Mouse (Mus musculus): Measurements from ENCODE around the gene Olfr771. TPM values are rescaled to one million over a fixed set of nuclear protein-coding genes. Genes with fewer than 3 reads are reported as not detected.
"Not testable (repeated sequence)": the region's sequence is repeated elsewhere in the genome, so short reads cannot be mapped to it uniquely, and the experiment has no call there.

The Olfr771 gene
- total RNA-seq (2012; rRNA removed) = not detected in 2 replicates
- not detected in 2 replicates for total RNA-seq (2014; rRNA removed)
- not detected in 2 replicates for polyA plus RNA-seq (2012; ENCODE audit: insufficient read length, low read depth)

GRCm38 (mm10) chr10:129164651-129165050 is at the start of gene Olfr771:
Gene Olfr771 (minus strand): TSS chr10:129164751.
- Histone ChIP-seq H3K4me1 (ENCODE audit: control insufficient read depth in 1 of 2, insufficient read depth in 2 of 2) (no peaks in the 10 kb centered on the region), H3K9ac (ENCODE audit: insufficient read depth, low read depth) (no peak within 1 kb of the TSS), H3K4me3 (replicated peaks in 1 of 3; ENCODE audit: low read depth in 2 of 3, low read length in 2 of 3, poor library complexity in 1 of 3) (no peak within 1 kb of the TSS), H3K27ac (ENCODE audit: insufficient read depth, low read depth) (no peak within 1 kb of the TSS), H3K9me3 (replicated peaks; ENCODE audit: low read length) (no peaks in the 10 kb centered on the region), H3K4me2 (ENCODE audit: insufficient read depth, low read depth, poor library complexity, severe bottlenecking) (no peak within 1 kb of the TSS), H3K27me3 (replicated peaks) (no peaks in the 10 kb centered on the region), H3K79me2 (replicated peaks; ENCODE audit: control insufficient read depth, extremely low read depth, insufficient read depth, poor library complexity, severe bottlenecking) (no peaks in the 10 kb centered on the region), H3K36me3 (replicated peaks in 1 of 2; ENCODE audit: control insufficient read depth in 1 of 2, insufficient read depth in 1 of 2, low read length in 1 of 2) (no peaks in the 10 kb centered on the region)
- in situ Hi-C loops (cut with MboI; ENCODE audit: low pct_ligation_motif_present, low pct_unique_long_range_greater_than_20kb, low sequenced_read_pairs) = no loop called here
- dilution Hi-C loops (cut with MboI; ENCODE audit: extremely low pct_ligation_motif_present, extremely low pct_unique_long_range_greater_than_20kb, low sequenced_read_pairs) = no loop called here
- TF ChIP-seq MAX (IDR thresholded peaks at IDR 0.05; ENCODE audit: low read length) = no peak
- TF ChIP-seq UBTF (IDR thresholded peaks at IDR 0.05; ENCODE audit: low read depth, low read length) = no peak
- no peak for DNase-seq (ENCODE audit: extremely low read depth)

GRCm38 (mm10) chr10:129187319-129187718 is 22.8 kb upstream of the Olfr771 start, which contains the start of gene Olfr773:
Gene Olfr773 (minus strand): TSS chr10:129187419.
- dilution Hi-C loops (cut with MboI; ENCODE audit: extremely low pct_ligation_motif_present, extremely low pct_unique_long_range_greater_than_20kb, low sequenced_read_pairs) = not testable (repeated sequence)

GRCm38 (mm10) chr10:129177821-129178220 is 13.3 kb upstream of the Olfr771 start, which contains the start of gene Olfr772:
Gene Olfr772 (minus strand): TSS chr10:129177921.
- H3K9ac ChIP-seq (ENCODE audit: insufficient read depth, low read depth); H3K4me1 ChIP-seq (ENCODE audit: control insufficient read depth in 1 of 2, insufficient read depth in 2 of 2); in situ Hi-C loops (cut with MboI; ENCODE audit: low pct_ligation_motif_present, low pct_unique_long_range_greater_than_20kb, low sequenced_read_pairs); H3K27me3 ChIP-seq (replicated peaks); H3K36me3 ChIP-seq (replicated peaks in 1 of 2; ENCODE audit: control insufficient read depth in 1 of 2, insufficient read depth in 1 of 2, low read length in 1 of 2); H3K27ac ChIP-seq (ENCODE audit: insufficient read depth, low read depth); H3K4me3 ChIP-seq (replicated peaks in 1 of 3; ENCODE audit: low read depth in 2 of 3, low read length in 2 of 3, poor library complexity in 1 of 3); H3K4me2 ChIP-seq (ENCODE audit: insufficient read depth, low read depth, poor library complexity, severe bottlenecking); DNase-seq (ENCODE audit: extremely low read depth); H3K79me2 ChIP-seq (replicated peaks; ENCODE audit: control insufficient read depth, extremely low read depth, insufficient read depth, poor library complexity, severe bottlenecking); H3K9me3 ChIP-seq (replicated peaks; ENCODE audit: low read length); dilution Hi-C loops (cut with MboI; ENCODE audit: extremely low pct_ligation_motif_present, extremely low pct_unique_long_range_greater_than_20kb, low sequenced_read_pairs): not testable (repeated sequence)

More at GRCm38 (mm10) chr10:129187319-129187718, 22.8 kb upstream of the Olfr771 start, which contains the start of gene Olfr773:
- H3K4me1 ChIP-seq (ENCODE audit: control insufficient read depth in 1 of 2, insufficient read depth in 2 of 2); H3K9ac ChIP-seq (ENCODE audit: insufficient read depth, low read depth); H3K27ac ChIP-seq (ENCODE audit: insufficient read depth, low read depth); H3K27me3 ChIP-seq (replicated peaks); in situ Hi-C loops (cut with MboI; ENCODE audit: low pct_ligation_motif_present, low pct_unique_long_range_greater_than_20kb, low sequenced_read_pairs); DNase-seq (ENCODE audit: extremely low read depth); H3K4me3 ChIP-seq (replicated peaks in 1 of 3; ENCODE audit: low read depth in 2 of 3, low read length in 2 of 3, poor library complexity in 1 of 3); H3K36me3 ChIP-seq (replicated peaks in 1 of 2; ENCODE audit: control insufficient read depth in 1 of 2, insufficient read depth in 1 of 2, low read length in 1 of 2); H3K79me2 ChIP-seq (replicated peaks; ENCODE audit: control insufficient read depth, extremely low read depth, insufficient read depth, poor library complexity, severe bottlenecking); H3K4me2 ChIP-seq (ENCODE audit: insufficient read depth, low read depth, poor library complexity, severe bottlenecking); H3K9me3 ChIP-seq (replicated peaks; ENCODE audit: low read length): not testable (repeated sequence)

- Histone ChIP-seq H3K27me3 (replicated peaks) (no peaks in the 10 kb centered on the region), H3K4me1 (ENCODE audit: control insufficient read depth in 1 of 2, insufficient read depth in 2 of 2) (no peaks in the 10 kb centered on the region), H3K9ac (ENCODE audit: insufficient read depth, low read depth) (no peak within 1 kb of the TSS), H3K9me3 (replicated peaks; ENCODE audit: low read length) (no peaks in the 10 kb centered on the region), H3K79me2 (replicated peaks; ENCODE audit: control insufficient read depth, extremely low read depth, insufficient read depth, poor library complexity, severe bottlenecking) (no peaks in the 10 kb centered on the region), H3K4me3 (replicated peaks in 1 of 3; ENCODE audit: low read depth in 2 of 3, low read length in 2 of 3, poor library complexity in 1 of 3) (no peak within 1 kb of the TSS), H3K36me3 (replicated peaks in 1 of 2; ENCODE audit: control insufficient read depth in 1 of 2, insufficient read depth in 1 of 2, low read length in 1 of 2) (no peaks in the 10 kb centered on the region), H3K27ac (ENCODE audit: insufficient read depth, low read depth) (no peak within 1 kb of the TSS), H3K4me2 (ENCODE audit: insufficient read depth, low read depth, poor library complexity, severe bottlenecking) (no peak within 1 kb of the TSS)
- dilution Hi-C loops (cut with MboI; ENCODE audit: extremely low pct_ligation_motif_present, extremely low pct_unique_long_range_greater_than_20kb, low sequenced_read_pairs) = no loop called here
- TF ChIP-seq TBP (conservative IDR thresholded peaks at IDR 0.05; ENCODE audit: low read depth, low read length) (no peak), ZNF384 (IDR thresholded peaks at IDR 0.05; ENCODE audit: low read depth, low read length) (no peak)
- no peak for DNase-seq (ENCODE audit: extremely low read depth)
- in situ Hi-C loops (cut with MboI; ENCODE audit: low pct_ligation_motif_present, low pct_unique_long_range_greater_than_20kb, low sequenced_read_pairs) = no loop called here
Observed at GRCm38 (mm10) chr10:129138898-129139297, 25.7 kb downstream of the Olfr771 start, which contains the start of gene Olfr770. Gene Olfr770 (minus strand): TSS chr10:129138998.
